Mouse (Mus musculus) embryonic facial prominence, embryonic 15.5 days (tissue): ENCODE results near the gene Zfp831. TPM values are rescaled to one million over a fixed set of nuclear protein-coding genes. Genes with fewer than 3 reads are reported as not detected.
A peak's percentile ranks its signal among the peaks of the same experiment; 100 is the strongest.

Experiments
- ATAC-seq: fragments of 200-750 bp; cut with Nextera tagmentation; 2 replicates; pipeline ENCODE4 v1.8.0; 2017; ENCODE audit warnings: low read depth, moderate TSS enrichment; ENCODE audit not compliant: insufficient number of reproducible peaks, low FRiP score, low TSS enrichment
- H3K27ac ChIP-seq: fragments of 300-500 bp; sonication (generic); replicated peaks from 2 replicates; pipeline ENCODE4 v1.5.1; 2015; ENCODE audit warnings: mild to moderate bottlenecking, inconsistent platforms
- H3K27me3 ChIP-seq: fragments of 300-500 bp; sonication (generic); 2 replicates; pipeline ENCODE4 v1.6.1; 2015; ENCODE audit warnings: inconsistent platforms
- H3K36me3 ChIP-seq: fragments of 300-500 bp; sonication (generic); 2 replicates; pipeline ENCODE4 v1.6.1; 2015; ENCODE audit warnings: mild to moderate bottlenecking, inconsistent platforms
- H3K4me1 ChIP-seq: fragments of 300-500 bp; sonication (generic); 2 replicates; pipeline ENCODE4 v1.6.1; 2015; ENCODE audit warnings: inconsistent platforms
- H3K4me2 ChIP-seq: fragments of 300-500 bp; sonication (generic); replicated peaks from 2 replicates; pipeline ENCODE4 v1.6.1; 2015; ENCODE audit warnings: mild to moderate bottlenecking, inconsistent platforms
- H3K4me3 ChIP-seq: fragments of 300-500 bp; sonication (generic); replicated peaks from 2 replicates; pipeline ENCODE4 v1.5.1; 2015; ENCODE audit warnings: mild to moderate bottlenecking, inconsistent platforms
- H3K9ac ChIP-seq: fragments of 300-500 bp; sonication (generic); 2 replicates; pipeline ENCODE4 v1.6.1; 2015; ENCODE audit warnings: inconsistent platforms
- H3K9me3 ChIP-seq: fragments of 300-500 bp; sonication (generic); replicated peaks from 2 replicates; pipeline ENCODE4 v1.6.1; 2016; ENCODE audit warnings: inconsistent platforms
- WGBS: fragments of 180-500 bp; shearing (Covaris S2); methylation state at CpG from one replicate; pipeline ENCODE4 v1.1.7; 2015; 5-methylcytosine and 5-hydroxymethylcytosine counted together
- polyA plus RNA-seq: library from polyadenylated mRNA; unstranded; fragments of >200 nt; fragmentation: Nextera tagmentation; extraction: Ambion mirVana; gene quantifications from 2 replicates; pipeline ENCODE4 v1.2.1, GENCODE M21; 2015

Zfp831 gene
- polyA plus RNA-seq, 1 experiment from 2014 or later, result 0.04 TPM

GRCm38 (mm10) chr2:174655341-174655740 is 12.0 kb downstream of the Zfp831 start:
- Histone ChIP-seq H3K36me3 (no peaks in the 10 kb centered on the region), H3K27ac (no peak overlapping the region), H3K27me3 (no peaks in the 10 kb centered on the region), H3K4me1 (no peaks in the 10 kb centered on the region), H3K9ac (no peak overlapping the region), H3K9me3 (no peaks in the 10 kb centered on the region), H3K4me2 (no peak overlapping the region), H3K4me3 (no peak overlapping the region)
- no peak for ATAC-seq
- 76% methylated on average over 5 of the region's 5 CpGs for WGBS

- Histone ChIP-seq H3K27ac (no peak overlapping the region), H3K4me1 (no peaks in the 10 kb centered on the region), H3K9ac (no peak overlapping the region), H3K27me3 (no peaks in the 10 kb centered on the region), H3K4me3 (no peak overlapping the region), H3K4me2 (no peak overlapping the region), H3K36me3 (no peaks in the 10 kb centered on the region), H3K9me3 (no peaks in the 10 kb centered on the region)
- 73% methylated on average over 8 of the region's 8 CpGs for WGBS
- no peak for ATAC-seq
Measured at GRCm38 (mm10) chr2:174658229-174658844, 15.0 kb downstream of the Zfp831 start.

GRCm38 (mm10) chr2:174659874-174660273 is 16.5 kb downstream of the Zfp831 start:
- Histone ChIP-seq H3K4me2 (no peak overlapping the region), H3K9ac (no peak overlapping the region), H3K36me3 (no peaks in the 10 kb centered on the region), H3K4me3 (no peak overlapping the region), H3K4me1 (no peaks in the 10 kb centered on the region), H3K27me3 (no peaks in the 10 kb centered on the region), H3K27ac (no peak overlapping the region), H3K9me3 (no peaks in the 10 kb centered on the region)
- 83% methylated on average over 4 of the region's 4 CpGs for WGBS
- no peak for ATAC-seq

GRCm38 (mm10) chr2:174660321-174660720 is 17.0 kb downstream of the Zfp831 start:
- Histone ChIP-seq H3K9me3 (no peaks in the 10 kb centered on the region), H3K4me3 (no peak overlapping the region), H3K4me1 (no peaks in the 10 kb centered on the region), H3K4me2 (no peak overlapping the region), H3K27ac (no peak overlapping the region), H3K9ac (no peak overlapping the region), H3K36me3 (no peaks in the 10 kb centered on the region), H3K27me3 (no peaks in the 10 kb centered on the region)
- 76% methylated on average over 9 of the region's 9 CpGs for WGBS
- no peak for ATAC-seq

- Histone ChIP-seq H3K36me3 (no peaks in the 10 kb centered on the region), H3K4me1 (no peaks in the 10 kb centered on the region), H3K9me3 (no peaks in the 10 kb centered on the region), H3K9ac (no peak overlapping the region), H3K4me3 (no peak overlapping the region), H3K4me2 (no peak overlapping the region), H3K27me3 (no peaks in the 10 kb centered on the region), H3K27ac (no peak overlapping the region)
- no peak for ATAC-seq
- 33% methylated on average over 7 of the region's 7 CpGs for WGBS
Measured at GRCm38 (mm10) chr2:174661436-174662171, 18.3 kb downstream of the Zfp831 start.

GRCm38 (mm10) chr2:174662593-174662992 is 19.3 kb downstream of the Zfp831 start:
- WGBS, result 83% methylated on average over 1 of the region's 1 CpGs
- Histone ChIP-seq H3K9ac (no peak overlapping the region), H3K4me1 (no peaks in the 10 kb centered on the region), H3K27me3 (no peaks in the 10 kb centered on the region), H3K27ac (no peak overlapping the region), H3K9me3 (no peaks in the 10 kb centered on the region), H3K4me2 (no peak overlapping the region), H3K36me3 (no peaks in the 10 kb centered on the region), H3K4me3 (no peak overlapping the region)
- ATAC-seq, result no peak

- Histone ChIP-seq H3K36me3 (no peaks in the 10 kb centered on the region), H3K9ac (no peak overlapping the region), H3K27ac (no peak overlapping the region), H3K27me3 (0 out of 2 replicates have a peak, but pooled peaks cover 2% of the 10 kb centered on the region), H3K4me1 (no peaks in the 10 kb centered on the region), H3K4me3 (no peak overlapping the region), H3K4me2 (no peak overlapping the region), H3K9me3 (no peaks in the 10 kb centered on the region)
- 53% methylated on average over 5 of the region's 5 CpGs for WGBS
- ATAC-seq, result no peak
Measured at GRCm38 (mm10) chr2:174665404-174665803, 22.1 kb downstream of the Zfp831 start.

- Histone ChIP-seq H3K27me3 (peaks cover 8% of the 10 kb centered on the region; the same call in 1 of the 2 replicates), H3K36me3 (no peaks in the 10 kb centered on the region), H3K4me1 (peaks cover 16% of the 10 kb centered on the region), H3K4me3 (no peak overlapping the region), H3K9ac (no peak overlapping the region), H3K27ac (no peak overlapping the region), H3K9me3 (no peaks in the 10 kb centered on the region), H3K4me2 (no peak overlapping the region)
- no peak for ATAC-seq
- WGBS, result 68% methylated on average over 3 of the region's 3 CpGs
Measured at GRCm38 (mm10) chr2:174668806-174669205, 25.5 kb downstream of the Zfp831 start.

GRCm38 (mm10) chr2:174672506-174673190 is 29.3 kb downstream of the Zfp831 start:
- Histone ChIP-seq H3K9ac (no peak overlapping the region), H3K36me3 (no peaks in the 10 kb centered on the region), H3K9me3 (no peaks in the 10 kb centered on the region), H3K4me2 (peak overlapping the region; percentile 98), H3K27me3 (peaks cover 8% of the 10 kb centered on the region; the same call in 1 of the 2 replicates), H3K27ac (no peak overlapping the region), H3K4me1 (peaks cover 31% of the 10 kb centered on the region), H3K4me3 (peak overlapping the region; percentile 46)
- 25% methylated on average over 11 of the region's 11 CpGs for WGBS
- no peak for ATAC-seq

GRCm38 (mm10) chr2:174673592-174674286 is 30.4 kb downstream of the Zfp831 start:
- peaks cover 31% of the 10 kb centered on the region for H3K4me1 ChIP-seq
- H3K27me3 ChIP-seq, result peaks cover 8% of the 10 kb centered on the region; the same call in 1 of the 2 replicates
- H3K9ac ChIP-seq, result peak overlapping the region; percentile 34
- H3K27ac ChIP-seq, result peak overlapping the region; percentile 72
- under 1% methylated on average over 25 of the region's 25 CpGs for WGBS
- no peaks in the 10 kb centered on the region for H3K36me3 ChIP-seq
- H3K4me3 ChIP-seq, result peak overlapping the region; percentile 46
- H3K9me3 ChIP-seq, result no peaks in the 10 kb centered on the region
- peak; percentile 53 for ATAC-seq
- H3K4me2 ChIP-seq, result peak overlapping the region; percentile 98
